Mouse (Mus musculus): ENCODE measurements around the gene Ggact.

The Ggact gene

DNA sequence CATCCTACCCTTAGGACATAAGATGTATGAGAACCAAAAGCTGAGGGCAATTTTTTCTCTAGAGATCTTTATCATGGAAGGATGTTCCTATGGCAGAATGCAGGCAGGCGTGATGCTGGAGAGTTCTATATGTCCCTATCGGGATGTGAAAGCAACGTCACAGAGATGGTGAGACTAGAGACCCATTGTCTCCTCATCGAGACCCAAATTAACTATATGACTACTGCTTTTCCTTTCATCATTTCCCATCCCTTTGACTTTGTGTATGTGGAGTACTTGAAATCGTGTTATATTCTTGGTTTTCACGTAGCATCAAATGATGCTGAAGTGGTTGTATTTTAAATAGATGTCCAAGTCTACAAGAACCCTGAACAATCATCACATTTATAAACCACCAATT, at the start of gene Ggact:
Ggact (minus strand) TSS at position 101 of the 400 bp plus-strand sequence.
- in situ Hi-C loops (cut with MboI) = no loop called here

DNA sequence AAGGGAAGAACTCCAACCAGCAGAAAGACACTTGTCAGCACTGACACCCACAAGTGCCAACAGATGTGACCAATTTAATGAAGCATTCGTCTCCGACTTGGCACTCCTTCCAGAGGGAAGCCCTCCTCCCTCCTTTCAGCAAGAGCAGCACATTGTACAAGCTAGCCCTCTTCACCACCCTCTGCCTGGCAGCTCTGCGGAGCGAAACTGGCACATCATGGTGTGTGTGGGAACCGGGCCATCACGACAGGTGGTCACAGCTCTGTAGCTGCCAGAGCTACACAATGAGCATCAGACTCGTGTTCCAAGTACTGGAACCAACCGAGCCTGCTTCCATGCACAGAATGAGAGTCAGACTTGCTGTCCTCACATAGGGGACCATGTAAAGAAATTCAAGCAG, 44.4 kb upstream of the Ggact start:
- in situ Hi-C loops (cut with MboI) = no loop called here

GRCm38 (mm10) chr14:122953331-122953730, 39.8 kb upstream of the Ggact start:
- in situ Hi-C loops (cut with MboI) = no loop called here

DNA sequence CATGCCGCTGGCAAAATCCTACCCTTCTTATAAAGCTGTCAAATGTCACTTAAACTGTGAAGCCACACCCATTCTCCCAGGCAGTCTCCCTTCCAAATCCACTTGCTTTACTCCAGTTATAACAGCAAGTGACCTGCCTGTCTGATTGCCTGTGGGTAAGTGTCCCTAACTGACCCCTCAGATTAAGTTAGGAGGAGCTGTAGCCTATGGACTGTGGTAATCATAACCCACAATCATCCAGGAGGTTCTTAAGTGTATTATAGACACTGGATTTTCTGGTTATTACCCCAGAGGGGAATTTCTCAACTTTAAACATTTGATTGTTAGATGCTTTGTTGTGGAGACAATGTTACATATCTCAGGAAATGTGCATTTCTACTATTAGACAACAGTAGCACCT, 39.0 kb upstream of the Ggact start:
- in situ Hi-C loops (cut with MboI) = no loop called here

DNA sequence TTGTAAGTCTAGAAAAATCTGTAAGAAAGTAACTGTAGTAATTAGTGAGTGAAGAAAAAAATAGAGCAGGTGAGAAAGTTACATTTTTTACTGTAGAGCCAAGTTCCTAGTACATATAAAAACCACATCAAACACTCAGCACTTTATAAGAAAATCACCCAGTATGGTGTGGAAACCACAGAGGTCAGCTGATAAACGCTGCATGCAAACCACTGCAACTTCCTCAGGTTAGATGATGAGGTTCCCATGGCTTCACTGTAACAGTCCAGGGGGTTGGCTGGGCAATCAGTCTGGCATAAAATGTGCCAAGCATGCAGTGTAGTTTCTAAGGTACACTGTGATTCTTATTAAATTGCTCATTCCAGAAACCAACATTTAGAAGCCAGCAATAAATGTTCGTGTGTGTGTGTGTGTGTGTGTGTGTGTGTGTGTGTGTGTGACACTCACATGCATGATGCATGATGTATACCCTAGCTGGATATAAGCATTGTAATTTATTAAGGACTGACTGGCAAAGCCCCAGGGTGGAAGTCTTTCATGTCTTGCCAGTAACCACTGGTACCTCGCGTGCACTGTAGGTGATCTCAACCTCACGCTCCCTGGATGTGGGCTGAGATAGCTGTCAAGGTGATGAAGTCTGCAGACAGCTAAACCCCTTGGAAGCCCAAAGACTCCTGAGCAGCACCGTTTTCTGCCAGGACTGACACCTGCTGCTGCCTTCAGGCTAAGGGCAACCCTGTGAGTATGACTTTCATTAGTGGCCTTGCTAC, 38.3 kb upstream of the Ggact start:
- in situ Hi-C loops (cut with MboI) = no loop called here

DNA sequence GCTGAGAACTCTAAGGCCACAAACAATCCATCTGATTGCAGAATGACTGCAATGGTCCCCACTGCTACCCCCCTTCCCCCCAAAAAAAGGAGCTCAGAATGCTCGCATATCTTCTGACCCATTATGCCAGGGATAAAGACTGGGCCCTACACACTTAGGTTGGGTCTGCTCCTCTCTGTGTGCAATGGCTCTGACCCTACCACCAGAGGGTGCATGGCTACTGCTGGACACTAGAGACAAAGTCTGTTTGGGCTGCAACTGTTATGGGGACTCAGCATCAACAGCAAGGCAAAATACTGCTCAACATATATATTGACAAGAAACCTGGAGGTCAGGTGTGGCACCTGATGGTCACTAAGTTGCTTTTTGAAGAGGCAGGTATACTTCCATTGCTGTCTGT, 37.4 kb upstream of the Ggact start:
- in situ Hi-C loops (cut with MboI) = no loop called here

GRCm38 (mm10) chr14:122943475-122943853, 29.9 kb upstream of the Ggact start:
- in situ Hi-C loops (cut with MboI) = no loop called here

DNA sequence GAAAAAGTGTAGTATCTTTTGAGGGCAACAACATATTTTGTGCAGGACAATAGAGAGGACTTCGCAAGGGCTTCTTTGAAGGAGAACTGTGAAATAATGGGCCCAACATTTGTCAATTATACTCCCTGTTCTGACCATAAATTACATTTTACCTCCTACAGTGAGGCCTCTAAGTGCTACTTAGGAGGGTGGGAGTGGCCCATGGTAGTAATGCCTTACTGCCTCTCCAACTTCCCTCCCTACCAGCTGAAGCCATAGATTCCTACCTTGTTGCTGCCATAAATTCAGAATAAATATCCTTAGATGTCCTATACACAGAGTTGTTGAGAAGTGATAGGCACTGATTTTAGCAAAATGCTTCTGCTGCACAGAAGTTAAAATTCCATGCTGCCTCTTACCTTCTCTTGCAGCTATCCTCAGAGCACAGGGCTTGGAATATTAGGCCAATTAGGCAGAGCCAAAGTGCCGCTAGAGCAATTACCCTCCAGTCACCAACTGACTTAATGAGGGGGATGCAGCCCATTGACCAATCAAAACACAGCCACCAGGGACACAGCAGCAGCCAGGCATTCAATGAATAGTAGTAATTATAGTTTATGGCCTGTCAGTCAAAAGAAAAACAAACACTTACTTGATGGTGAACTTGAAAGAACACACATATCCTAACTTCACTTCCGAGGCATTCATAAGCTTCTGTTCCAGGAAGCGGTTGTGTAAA, 29.4 kb upstream of the Ggact start:
- in situ Hi-C loops (cut with MboI) = no loop called here

GRCm38 (mm10) chr14:122936460-122936859, 22.9 kb upstream of the Ggact start:
- in situ Hi-C loops (cut with MboI) = no loop called here

DNA sequence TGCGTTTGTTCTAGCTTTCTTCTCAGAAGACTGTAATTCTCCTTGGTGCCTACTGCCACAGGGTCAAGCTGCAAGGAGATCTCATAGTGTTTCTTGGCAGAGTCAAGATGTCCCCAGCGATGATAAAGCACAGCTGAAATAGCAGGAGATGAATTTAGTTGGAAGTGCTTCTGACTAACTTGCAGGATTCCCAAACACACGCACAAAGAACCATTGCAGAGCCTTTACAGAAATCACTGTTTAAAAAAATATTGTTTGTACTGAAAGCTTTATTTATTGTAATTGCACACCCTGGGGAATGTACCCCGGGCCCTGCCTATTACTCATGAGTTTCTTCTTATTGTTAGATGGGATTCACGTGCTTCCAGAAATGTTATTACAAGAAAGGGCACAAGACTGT, 6.5 kb upstream of the Ggact start:
- in situ Hi-C loops (cut with MboI) = no loop called here

GRCm38 (mm10) chr14:122917676-122918075, 4.1 kb upstream of the Ggact start:
- in situ Hi-C loops (cut with MboI) = no loop called here

- in situ Hi-C loops (cut with MboI) = no loop called here
Observed at GRCm38 (mm10) chr14:122912812-122913498, 602 bp downstream of the Ggact start.

GRCm38 (mm10) chr14:122912137-122912536, 1.4 kb downstream of the Ggact start:
- in situ Hi-C loops (cut with MboI) = no loop called here

GRCm38 (mm10) chr14:122911265-122911664, 2.3 kb downstream of the Ggact start:
- in situ Hi-C loops (cut with MboI) = no loop called here

DNA sequence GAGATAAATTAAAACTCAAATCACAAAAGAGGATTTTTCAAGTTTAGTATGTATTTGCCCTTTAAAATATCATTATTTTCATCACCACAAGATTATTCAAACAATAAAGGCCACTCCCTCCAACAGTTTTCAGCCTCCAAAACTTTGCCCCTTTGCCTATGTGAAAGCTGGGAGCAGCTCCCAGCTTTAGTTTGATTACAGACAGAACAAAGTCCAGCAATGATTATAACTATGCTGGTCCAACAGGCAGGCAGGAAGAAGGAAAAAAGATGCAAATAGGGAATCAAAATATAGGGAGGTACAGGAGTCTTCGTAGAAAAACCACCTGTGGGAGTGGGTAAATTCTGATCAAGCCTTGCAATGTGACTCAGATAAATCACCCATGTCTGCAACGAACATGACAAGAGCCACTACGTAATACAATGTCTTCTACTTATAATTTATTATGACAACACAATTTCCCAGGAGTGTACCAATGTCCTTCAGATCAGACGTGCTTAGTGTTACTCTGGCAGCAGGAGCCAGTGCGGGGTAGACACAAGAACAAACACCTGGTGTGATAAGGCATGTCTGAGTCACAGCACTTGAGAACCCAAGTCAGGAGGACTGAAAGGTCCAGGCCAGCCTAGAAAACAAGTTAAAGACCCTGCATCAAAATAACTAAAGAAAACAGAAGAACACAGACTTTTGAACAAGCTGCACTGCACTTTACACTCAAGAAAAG, 4.0 kb downstream of the Ggact start:
- in situ Hi-C loops (cut with MboI) = no loop called here

DNA sequence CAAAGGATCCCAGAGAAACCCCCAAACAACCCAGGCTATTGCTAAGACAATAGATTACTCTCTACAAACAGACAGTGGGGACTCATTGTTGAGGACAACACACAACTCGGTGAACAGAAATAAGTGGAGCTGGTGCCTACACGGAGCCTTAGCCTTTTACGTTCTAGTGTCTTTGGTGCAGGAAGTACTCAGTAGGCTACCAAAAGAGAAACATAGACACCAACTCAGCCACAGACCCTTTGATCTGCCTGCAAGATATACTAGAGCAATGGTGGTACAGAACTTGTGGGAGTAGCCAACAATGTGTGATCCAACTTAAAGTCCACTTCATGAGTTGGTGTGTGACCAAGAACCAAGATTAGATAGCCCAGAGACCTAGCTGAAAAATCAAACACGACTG, 5.5 kb downstream of the Ggact start:
- in situ Hi-C loops (cut with MboI) = no loop called here

DNA sequence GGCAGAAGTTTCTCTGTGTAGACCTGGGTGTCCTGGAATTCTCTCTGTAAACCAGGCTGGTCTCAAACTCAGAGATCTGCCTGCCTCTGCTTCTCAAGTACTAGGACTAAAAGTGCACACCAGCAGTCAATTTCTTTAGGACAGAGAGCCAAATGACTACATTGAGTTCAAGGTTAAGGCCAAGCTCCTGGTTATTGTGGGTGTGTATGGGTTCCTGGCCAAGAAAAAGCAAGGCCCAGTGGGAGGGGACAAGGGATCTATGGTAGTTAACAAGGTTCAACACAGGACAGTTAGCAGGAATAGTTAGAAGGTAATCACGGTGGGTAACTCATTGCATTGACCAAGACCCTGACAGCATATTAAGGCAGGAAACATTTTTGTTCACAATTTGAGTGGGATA, 8.6 kb downstream of the Ggact start:
- in situ Hi-C loops (cut with MboI) = no loop called here

- in situ Hi-C loops (cut with MboI) = no loop called here
Observed at GRCm38 (mm10) chr14:122903923-122904351, 9.6 kb downstream of the Ggact start.

GRCm38 (mm10) chr14:122902884-122903283, 10.7 kb downstream of the Ggact start:
- in situ Hi-C loops (cut with MboI) = no loop called here

GRCm38 (mm10) chr14:122902136-122902535, 11.4 kb downstream of the Ggact start:
- in situ Hi-C loops (cut with MboI) = no loop called here

- in situ Hi-C loops (cut with MboI) = no loop called here
Observed at GRCm38 (mm10) chr14:122901715-122902114, 11.8 kb downstream of the Ggact start.

DNA sequence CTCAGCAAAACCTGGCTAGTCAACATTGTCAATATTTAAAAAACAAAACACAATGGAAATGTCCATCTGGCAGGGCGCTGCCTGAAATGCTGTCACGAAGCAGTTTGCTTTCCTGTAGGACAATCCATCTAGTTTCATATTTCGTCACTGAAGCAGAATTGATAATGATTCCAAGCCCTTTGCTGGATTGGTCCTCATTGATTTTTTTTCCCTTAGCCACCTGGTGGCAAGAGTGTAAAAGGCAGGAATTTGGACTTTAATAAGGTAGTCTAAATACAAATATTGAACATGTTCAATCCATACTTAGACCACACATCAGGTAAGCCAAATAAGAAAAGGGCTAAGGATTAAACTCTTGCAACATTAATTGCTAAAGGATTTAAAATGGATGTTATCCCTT, 12.4 kb downstream of the Ggact start:
- in situ Hi-C loops (cut with MboI) = no loop called here

Measured in mature B cell (primary cell).